Mouse (Mus musculus): ENCODE measurements around the gene Ush1c. TPM values are rescaled to one million over a fixed set of nuclear protein-coding genes. Genes with fewer than 3 reads are reported as not detected.
"Not testable (repeated sequence)": the region's sequence is repeated elsewhere in the genome, so short reads cannot be mapped to it uniquely, and the experiment has no call there.

The Ush1c gene
- polyA plus RNA-seq, 1 experiment from 2014 or later: 3.0 TPM

GRCm38 (mm10) chr7:46200021-46200420 is 38.3 kb downstream of the Ush1c start:
- Histone ChIP-seq H3K27me3 (ENCODE audit: insufficient read depth, poor library complexity, severe bottlenecking) (peaks cover 33% of the 10 kb centered on the region), H3K4me3 (no peak overlapping the region), H3K4me1 (peaks cover 25% of the 10 kb centered on the region), H3K36me3 (no peaks in the 10 kb centered on the region), H3K27ac (no peak overlapping the region), H3K9me3 (no peaks in the 10 kb centered on the region)
- WGBS: 64% methylated on average over 6 of the region's 6 CpGs
- DNase-seq (ENCODE audit: low spot score): no peak

DNA sequence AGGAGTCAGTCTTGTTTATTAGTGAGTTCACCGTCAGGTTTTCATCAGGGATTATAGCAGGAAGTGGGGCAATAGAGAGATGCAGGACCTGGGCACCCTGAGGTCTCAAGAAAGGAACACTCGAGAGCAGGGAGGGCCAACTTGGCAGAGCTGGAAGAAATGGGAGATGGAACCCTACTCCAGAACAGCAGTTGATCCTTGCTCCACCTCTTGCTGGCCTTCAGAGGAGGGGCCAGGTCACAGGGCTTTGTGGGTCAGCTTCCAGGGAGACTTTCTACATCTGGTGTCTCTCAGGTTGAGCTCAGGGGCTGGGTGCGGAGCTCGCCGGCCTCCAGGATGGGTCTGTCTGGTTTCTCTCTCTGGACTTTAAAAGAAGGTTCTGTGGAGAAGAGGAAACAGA is 42.9 kb downstream of the Ush1c start:
- Histone ChIP-seq H3K27ac (no peak overlapping the region), H3K36me3 (no peaks in the 10 kb centered on the region), H3K9me3 (no peaks in the 10 kb centered on the region), H3K27me3 (ENCODE audit: insufficient read depth, poor library complexity, severe bottlenecking) (peaks cover 33% of the 10 kb centered on the region), H3K4me3 (no peak overlapping the region), H3K4me1 (peaks cover 12% of the 10 kb centered on the region; the same call in 1 of the 2 replicates)
- 84% methylated on average over 5 of the region's 5 CpGs for WGBS
- no peak for DNase-seq (ENCODE audit: low spot score)

- no peak overlapping the region for H3K27ac ChIP-seq
- H3K36me3 ChIP-seq: no peaks in the 10 kb centered on the region
- peaks cover 13% of the 10 kb centered on the region for H3K4me1 ChIP-seq
- H3K27me3 ChIP-seq (ENCODE audit: insufficient read depth, poor library complexity, severe bottlenecking): peaks cover 58% of the 10 kb centered on the region
- no peak for DNase-seq (ENCODE audit: low spot score)
- H3K4me3 ChIP-seq: no peak overlapping the region
- H3K9me3 ChIP-seq: no peaks in the 10 kb centered on the region
These were observed 54.1 kb downstream of the Ush1c start for GRCm38 (mm10) chr7:46184232-46184631.

GRCm38 (mm10) chr7:46181590-46181989 is 56.7 kb downstream of the Ush1c start:
- Histone ChIP-seq H3K36me3 (no peaks in the 10 kb centered on the region), H3K9me3 (no peaks in the 10 kb centered on the region), H3K27me3 (ENCODE audit: insufficient read depth, poor library complexity, severe bottlenecking) (peaks cover 76% of the 10 kb centered on the region), H3K27ac (no peak overlapping the region), H3K4me3 (no peak overlapping the region), H3K4me1 (peaks cover 12% of the 10 kb centered on the region)
- 3% methylated on average over 3 of the region's 3 CpGs for WGBS
- no peak for DNase-seq (ENCODE audit: low spot score)

GRCm38 (mm10) chr7:46179431-46180275 is 58.6 kb downstream of the Ush1c start, which contains the start of gene Abcc8:
Gene Abcc8 (minus strand): TSS chr7:46180033.
- peak within 1 kb of the TSS; percentile 66 for H3K4me3 ChIP-seq
- no peaks in the 10 kb centered on the region for H3K36me3 ChIP-seq
- H3K9me3 ChIP-seq: no peaks in the 10 kb centered on the region
- WGBS: 1% methylated on average over 73 of the region's 75 CpGs
- peaks cover 12% of the 10 kb centered on the region for H3K4me1 ChIP-seq
- DNase-seq (ENCODE audit: low spot score): no peak
- peaks cover 84% of the 10 kb centered on the region for H3K27me3 ChIP-seq (ENCODE audit: insufficient read depth, poor library complexity, severe bottlenecking)
- H3K27ac ChIP-seq: peak within 1 kb of the TSS; percentile 69

GRCm38 (mm10) chr7:46168980-46169379 is 69.3 kb downstream of the Ush1c start:
- H3K4me3 ChIP-seq; H3K27me3 ChIP-seq (ENCODE audit: insufficient read depth, poor library complexity, severe bottlenecking); H3K4me1 ChIP-seq; H3K36me3 ChIP-seq; DNase-seq (ENCODE audit: low spot score); H3K9me3 ChIP-seq; H3K27ac ChIP-seq: not testable (repeated sequence)
- WGBS: 86% methylated on average over 1 of the region's 1 CpGs

DNA sequence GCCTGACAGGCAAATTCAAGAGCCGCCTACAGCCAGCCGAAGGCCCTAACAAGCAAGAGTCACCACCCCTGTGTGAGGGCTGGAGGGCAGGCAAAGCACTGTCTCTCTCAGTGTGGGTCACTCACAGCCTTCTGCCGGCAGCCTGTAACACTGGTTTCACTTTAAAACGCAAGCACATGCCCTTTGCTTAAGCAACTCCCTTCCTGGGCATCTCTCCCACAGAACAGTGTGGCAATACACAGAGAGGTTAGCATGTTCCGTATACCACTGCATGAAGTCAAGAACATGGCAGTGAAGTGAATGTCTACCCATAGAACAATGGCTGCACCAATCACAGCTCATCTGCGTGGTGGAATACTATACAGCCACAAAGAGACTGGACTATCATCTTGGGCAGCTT is 69.9 kb downstream of the Ush1c start:
- H3K4me1 ChIP-seq: no peaks in the 10 kb centered on the region
- H3K9me3 ChIP-seq: no peaks in the 10 kb centered on the region
- H3K27ac ChIP-seq: no peak overlapping the region
- H3K4me3 ChIP-seq: no peak overlapping the region
- H3K27me3 ChIP-seq (ENCODE audit: insufficient read depth, poor library complexity, severe bottlenecking): no peaks in the 10 kb centered on the region; the same call in 1 of the 2 replicates
- H3K36me3 ChIP-seq: no peaks in the 10 kb centered on the region
- no peak for DNase-seq (ENCODE audit: low spot score)
- WGBS: 87% methylated on average over 6 of the region's 6 CpGs

GRCm38 (mm10) chr7:46167901-46168300 is 70.4 kb downstream of the Ush1c start:
- H3K9me3 ChIP-seq: no peaks in the 10 kb centered on the region
- WGBS: 95% methylated on average over 7 of the region's 7 CpGs
- no peaks in the 10 kb centered on the region for H3K36me3 ChIP-seq
- no peaks in the 10 kb centered on the region; the same call in 1 of the 2 replicates for H3K27me3 ChIP-seq (ENCODE audit: insufficient read depth, poor library complexity, severe bottlenecking)
- no peak overlapping the region for H3K4me3 ChIP-seq
- H3K27ac ChIP-seq: no peak overlapping the region
- no peaks in the 10 kb centered on the region for H3K4me1 ChIP-seq
- DNase-seq (ENCODE audit: low spot score): no peak

- Histone ChIP-seq H3K27ac (no peak overlapping the region), H3K4me3 (no peak overlapping the region), H3K4me1 (peaks cover 13% of the 10 kb centered on the region), H3K27me3 (ENCODE audit: insufficient read depth, poor library complexity, severe bottlenecking) (no peaks in the 10 kb centered on the region; the same call in 1 of the 2 replicates), H3K36me3 (no peaks in the 10 kb centered on the region), H3K9me3 (no peaks in the 10 kb centered on the region)
- no peak for DNase-seq (ENCODE audit: low spot score)
- WGBS: 92% methylated on average over 11 of the region's 11 CpGs
These were observed 72.4 kb downstream of the Ush1c start for GRCm38 (mm10) chr7:46165876-46166275.

- H3K27ac ChIP-seq: peak overlapping the region; percentile 47; the same call in 1 of the 2 replicates
- no peaks in the 10 kb centered on the region for H3K9me3 ChIP-seq
- no peak overlapping the region for H3K4me3 ChIP-seq
- 77% methylated on average over 5 of the region's 5 CpGs for WGBS
- H3K36me3 ChIP-seq: no peaks in the 10 kb centered on the region
- H3K4me1 ChIP-seq: peaks cover 16% of the 10 kb centered on the region
- no peaks in the 10 kb centered on the region; the same call in 1 of the 2 replicates for H3K27me3 ChIP-seq (ENCODE audit: insufficient read depth, poor library complexity, severe bottlenecking)
- DNase-seq (ENCODE audit: low spot score): no peak
These were observed 75.6 kb downstream of the Ush1c start for GRCm38 (mm10) chr7:46162731-46163130.

DNA sequence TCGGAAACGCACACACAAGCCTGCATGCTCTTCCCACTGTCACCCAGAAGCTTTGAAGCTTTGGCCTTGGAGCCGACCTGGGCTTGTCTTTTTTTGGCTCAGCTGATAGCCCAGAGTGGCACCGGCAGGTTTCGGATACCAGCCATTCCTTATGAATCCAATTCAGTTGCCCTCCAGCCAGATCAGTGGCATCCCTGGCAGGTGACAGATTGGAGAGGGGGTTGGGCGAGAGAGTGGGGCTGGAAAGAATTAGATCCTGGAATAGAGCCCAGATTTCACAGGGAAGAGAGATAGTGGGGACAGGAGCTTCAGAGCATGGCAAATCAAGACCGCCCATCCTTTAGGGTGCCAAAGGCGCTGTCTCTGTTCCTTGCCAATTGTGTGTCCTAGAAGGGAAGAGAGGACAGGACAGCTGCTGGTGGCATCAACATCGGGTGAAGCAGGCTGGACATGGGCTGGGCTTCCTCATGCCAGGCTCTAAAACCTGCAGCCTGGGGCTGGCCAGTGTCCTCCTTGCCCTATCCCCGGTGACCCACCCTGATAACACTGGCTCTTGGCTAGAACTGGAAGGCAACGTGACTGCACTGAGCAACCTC is 76.1 kb downstream of the Ush1c start:
- Histone ChIP-seq H3K36me3 (no peaks in the 10 kb centered on the region), H3K4me1 (peaks cover 16% of the 10 kb centered on the region), H3K4me3 (peak overlapping the region; percentile 12; the same call in 1 of the 2 replicates), H3K9me3 (no peaks in the 10 kb centered on the region), H3K27me3 (ENCODE audit: insufficient read depth, poor library complexity, severe bottlenecking) (no peaks in the 10 kb centered on the region; the same call in 1 of the 2 replicates), H3K27ac (peak overlapping the region; percentile 47; the same call in 1 of the 2 replicates)
- 53% methylated on average over 11 of the region's 11 CpGs for WGBS
- DNase-seq (ENCODE audit: low spot score): no peak

DNA sequence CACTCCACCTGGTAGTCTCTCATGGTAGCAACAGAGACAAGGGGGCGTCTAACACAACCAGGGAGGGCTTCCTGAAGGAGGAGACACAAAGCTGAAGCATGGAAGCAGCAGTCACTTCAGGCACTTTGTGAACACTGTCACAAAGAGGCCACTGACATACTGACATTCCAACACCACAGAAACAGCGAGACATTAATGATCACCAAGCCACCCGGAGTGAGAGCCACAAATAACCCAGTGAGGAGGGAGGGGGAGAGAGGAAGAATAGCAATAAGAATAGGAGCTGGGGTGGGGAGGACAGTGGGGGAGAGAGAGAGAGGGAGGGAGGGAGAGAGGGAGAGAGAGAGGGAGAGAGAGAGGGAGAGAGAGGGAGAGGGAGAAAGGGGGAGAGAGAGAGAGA is 76.7 kb downstream of the Ush1c start:
- 24% methylated on average over 3 of the region's 3 CpGs for WGBS
- H3K36me3 ChIP-seq: no peaks in the 10 kb centered on the region
- no peaks in the 10 kb centered on the region; the same call in 1 of the 2 replicates for H3K27me3 ChIP-seq (ENCODE audit: insufficient read depth, poor library complexity, severe bottlenecking)
- no peak for DNase-seq (ENCODE audit: low spot score)
- H3K27ac ChIP-seq: peak overlapping the region; percentile 47; the same call in 1 of the 2 replicates
- H3K4me1 ChIP-seq: peaks cover 16% of the 10 kb centered on the region
- peak overlapping the region; percentile 12; the same call in 1 of the 2 replicates for H3K4me3 ChIP-seq
- H3K9me3 ChIP-seq: no peaks in the 10 kb centered on the region

DNA sequence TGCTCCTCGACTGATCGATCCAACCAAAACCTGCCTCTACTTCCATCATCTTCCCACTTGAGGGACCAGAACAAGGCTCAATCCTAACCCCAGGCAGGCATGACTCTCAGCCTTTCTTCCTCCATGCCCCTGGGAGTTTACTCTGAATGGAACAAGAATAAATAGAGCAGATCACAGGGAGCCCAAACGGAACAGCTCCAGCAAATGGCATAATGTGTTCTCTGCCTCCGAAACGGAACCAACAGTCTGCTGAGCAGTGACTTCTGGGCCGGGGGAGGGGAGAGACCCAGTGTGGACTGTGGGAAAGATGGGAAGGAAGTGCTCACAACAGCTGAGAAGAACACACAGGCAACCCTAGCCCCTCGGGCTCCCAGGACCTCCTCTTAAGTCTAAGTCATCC is 80.6 kb downstream of the Ush1c start:
- no peaks in the 10 kb centered on the region for H3K27me3 ChIP-seq (ENCODE audit: insufficient read depth, poor library complexity, severe bottlenecking)
- H3K27ac ChIP-seq: no peak overlapping the region
- H3K36me3 ChIP-seq: no peaks in the 10 kb centered on the region
- no peak overlapping the region for H3K4me3 ChIP-seq
- peaks cover 16% of the 10 kb centered on the region for H3K4me1 ChIP-seq
- 73% methylated on average over 7 of the region's 7 CpGs for WGBS
- no peaks in the 10 kb centered on the region for H3K9me3 ChIP-seq
- no peak for DNase-seq (ENCODE audit: low spot score)

Data from heart, embryonic 10.5 days (tissue).